Mouse (Mus musculus) left cerebral cortex, postnatal 25 days (tissue): ENCODE data around the gene Tmtc1. TPM values are rescaled to one million over a fixed set of nuclear protein-coding genes. Genes with fewer than 3 reads are reported as not detected.

Experiments used
- DNase-seq, 2 experiments: peaks; one replicate each; pipeline ENCODE4 v3.0.0; 2022; ENCODE audit warnings: low spot score in 2 of 2, mixed read lengths in 1 of 2
- intact Hi-C: fragments of 180-260 bp; cut with DNase I; formaldehyde crosslinking; loops from one replicate; pipeline ENCODE4 v1.15.1; 2025
- total RNA-seq, 2 experiments: library from RNA; stranded (reverse); gene quantifications; 2 replicates each; pipeline ENCODE4 v1.2.3; 2021

The Tmtc1 gene
- total RNA-seq, 2 experiments from 2014 or later = 47.9 to 56.8 TPM

DNA sequence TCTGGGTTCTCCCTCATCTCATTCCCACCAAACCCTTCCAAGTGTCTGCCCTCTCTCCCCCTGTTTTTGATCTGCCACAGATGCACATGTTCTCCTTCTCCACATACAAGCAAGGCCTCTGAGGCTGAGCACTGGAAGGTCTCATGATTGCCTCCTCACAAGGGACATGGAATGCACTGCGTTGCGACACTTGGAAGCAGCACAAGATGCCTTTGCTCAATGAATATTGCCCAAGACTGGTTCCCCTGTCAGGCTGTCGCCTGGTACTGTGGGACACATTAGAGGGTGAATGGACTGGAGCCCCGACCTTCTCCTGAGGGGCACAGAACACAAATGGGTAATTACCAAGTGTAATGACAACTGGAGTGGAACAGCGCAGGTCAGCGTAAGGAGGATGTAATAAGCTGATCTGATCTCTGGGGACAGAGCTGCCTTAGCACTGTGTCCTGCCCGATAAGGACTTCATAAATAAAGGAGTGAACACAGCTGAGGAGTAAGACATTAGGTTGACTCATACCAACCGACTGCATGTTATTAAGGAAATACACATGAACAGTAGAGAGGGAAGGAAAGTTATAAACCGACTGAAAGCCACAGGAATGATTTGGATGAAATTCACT lies 62.9 kb downstream of the Tmtc1 start:
- intact Hi-C loops = no loop called here
- DNase-seq = no peak

DNA sequence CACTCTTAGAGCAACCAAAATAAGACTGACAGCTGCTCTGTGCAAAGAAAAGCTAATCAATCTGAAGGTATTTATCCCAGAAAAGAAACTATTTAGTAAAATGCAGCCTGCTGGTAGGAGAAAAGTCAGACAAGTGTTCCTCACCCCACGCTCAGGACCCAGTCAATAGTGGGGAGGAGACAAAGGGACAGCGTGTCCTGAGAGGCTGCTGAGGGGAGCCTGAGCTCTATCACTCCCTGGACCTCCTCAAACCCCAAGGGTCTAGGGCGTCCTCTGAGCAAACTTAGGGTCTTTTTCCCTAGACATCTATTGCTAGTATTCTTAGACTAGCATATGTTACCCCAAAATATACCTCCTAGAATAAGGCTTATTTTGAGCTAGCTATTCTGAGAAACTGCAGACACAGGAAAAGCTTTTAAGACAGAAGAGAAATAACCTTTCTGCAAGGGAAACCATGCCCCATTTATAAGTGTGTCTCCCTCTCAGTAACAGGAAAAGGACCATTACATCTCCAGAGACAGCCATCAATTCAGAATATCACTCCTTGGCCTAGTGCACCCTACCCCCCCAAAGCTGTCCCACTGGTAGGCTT lies 68.5 kb downstream of the Tmtc1 start:
- intact Hi-C loops = no loop called here
- DNase-seq = peak in 1 of 2 experiments; percentile 67

DNA sequence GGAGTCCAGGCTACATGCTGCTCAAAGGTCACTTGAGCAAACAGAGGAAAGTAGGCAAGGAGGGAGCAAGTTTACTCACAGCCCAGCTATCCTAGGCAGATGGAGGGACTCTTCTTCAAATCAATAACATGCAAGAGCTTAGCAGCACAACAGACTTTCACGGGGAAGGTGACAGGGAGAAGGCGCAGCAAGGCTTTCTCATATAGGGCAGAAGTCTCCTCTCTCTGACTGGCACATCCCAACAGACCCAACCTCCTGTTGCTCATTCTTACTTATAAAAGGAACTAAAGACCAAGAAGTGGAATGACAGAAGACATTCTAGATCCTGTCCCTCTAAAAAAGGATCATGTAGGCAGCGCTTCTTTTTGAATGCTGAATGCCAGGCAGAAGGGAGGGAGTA lies 69.2 kb downstream of the Tmtc1 start:
- intact Hi-C loops = no loop called here

DNA sequence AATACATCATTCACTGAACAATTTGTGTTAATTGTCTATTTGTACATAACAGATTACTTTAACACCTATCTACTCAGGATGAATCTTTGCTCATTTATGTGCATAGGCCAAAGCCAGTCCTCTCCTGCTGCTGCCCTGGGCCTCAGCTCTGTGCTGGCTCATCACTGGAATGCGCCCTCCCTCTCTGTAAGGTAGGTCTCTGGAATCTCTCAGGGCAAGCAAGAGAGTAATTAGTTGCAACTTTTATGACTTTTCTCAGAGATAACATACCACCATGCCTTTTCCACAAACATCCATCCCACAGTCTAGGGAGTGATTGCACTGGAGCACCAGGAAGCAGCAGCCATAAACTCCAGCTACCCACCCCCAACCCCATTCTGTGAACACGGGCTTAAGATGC lies 70.7 kb downstream of the Tmtc1 start:
- intact Hi-C loops = no loop called here
- no peak for DNase-seq

More for the DNA sequence above, 69.2 kb downstream of the Tmtc1 start:
- DNase-seq = no peak

DNA sequence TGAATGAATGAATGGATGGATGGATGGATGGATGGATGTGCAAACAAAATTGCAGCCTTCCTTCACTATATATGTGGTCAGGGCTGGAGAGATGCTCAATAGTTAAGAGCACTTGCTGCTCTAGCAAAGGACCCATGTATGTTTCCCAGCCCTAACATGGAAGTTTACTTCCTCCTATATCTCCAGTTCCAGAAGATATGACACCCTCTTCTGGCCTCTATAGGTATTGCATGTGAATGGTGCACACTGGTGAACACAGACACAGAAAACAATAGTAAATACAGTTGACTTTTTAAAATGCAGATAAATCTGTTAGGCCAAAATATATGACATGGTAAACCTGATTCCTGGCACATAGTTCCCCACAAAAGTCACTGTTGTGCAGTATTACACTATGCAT lies 73.0 kb downstream of the Tmtc1 start:
- DNase-seq = no peak
- intact Hi-C loops = no loop called here

DNA sequence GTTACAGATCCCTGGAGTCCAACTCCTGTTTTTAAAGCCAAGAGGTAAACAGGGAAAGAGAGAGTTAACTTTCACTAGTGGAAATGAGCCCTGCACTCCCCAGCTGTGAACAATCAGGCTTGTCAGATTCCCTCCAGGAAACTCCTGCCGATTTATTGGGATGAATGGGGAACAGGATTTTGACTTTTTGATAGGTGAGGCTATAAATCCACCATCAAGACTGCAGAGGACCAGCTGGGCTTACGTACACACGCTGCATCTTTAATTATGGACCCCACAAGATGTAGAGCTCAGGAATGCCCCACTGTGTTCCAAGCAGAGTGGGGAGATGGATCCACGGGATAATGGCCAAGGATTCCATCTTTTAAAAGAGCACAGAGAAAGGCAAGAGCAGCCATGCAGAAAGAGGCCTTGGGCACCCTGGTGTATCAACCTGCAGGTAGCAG lies 77.1 kb downstream of the Tmtc1 start:
- intact Hi-C loops = no loop called here
- no peak for DNase-seq

DNA sequence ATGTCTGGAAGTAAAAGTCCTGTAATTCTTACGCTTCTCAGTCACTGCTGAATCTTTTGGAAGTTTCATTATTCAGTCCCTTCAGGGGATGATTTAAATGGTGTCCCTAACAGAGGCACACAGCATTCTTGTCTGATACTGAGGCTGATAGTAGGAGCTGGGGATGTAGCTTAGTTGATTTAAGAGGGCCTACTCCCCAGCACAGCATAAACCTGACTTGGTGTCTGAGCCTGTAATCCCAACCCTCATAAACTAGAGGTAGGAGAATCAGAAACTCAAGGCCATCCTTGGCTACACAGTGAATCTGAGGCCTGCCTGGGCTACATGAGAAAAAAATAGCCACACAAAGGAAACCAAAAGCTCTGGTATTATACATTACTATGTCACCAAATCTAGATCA lies 77.6 kb downstream of the Tmtc1 start:
- DNase-seq = no peak
- intact Hi-C loops = no loop called here

DNA sequence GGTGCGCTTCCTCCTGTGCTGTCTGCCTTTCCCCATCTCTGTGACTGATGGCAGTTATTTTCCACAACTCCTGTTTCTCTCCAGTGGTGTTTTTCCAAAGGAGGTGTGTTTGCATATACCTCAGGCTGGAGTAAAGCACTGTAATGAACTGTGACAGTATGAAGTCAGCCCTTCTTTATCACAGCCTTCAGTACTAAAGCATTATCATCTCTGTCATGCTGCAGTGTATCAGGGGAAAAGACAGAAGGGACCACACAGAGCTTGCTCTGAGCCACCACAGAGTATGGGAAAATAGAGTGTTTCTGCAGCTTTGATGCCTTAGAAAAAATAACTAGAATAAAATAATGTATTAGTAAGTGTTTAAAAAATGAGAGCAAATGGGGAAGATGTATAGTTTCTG lies 81.0 kb downstream of the Tmtc1 start:
- intact Hi-C loops = no loop called here
- no peak for DNase-seq

DNA sequence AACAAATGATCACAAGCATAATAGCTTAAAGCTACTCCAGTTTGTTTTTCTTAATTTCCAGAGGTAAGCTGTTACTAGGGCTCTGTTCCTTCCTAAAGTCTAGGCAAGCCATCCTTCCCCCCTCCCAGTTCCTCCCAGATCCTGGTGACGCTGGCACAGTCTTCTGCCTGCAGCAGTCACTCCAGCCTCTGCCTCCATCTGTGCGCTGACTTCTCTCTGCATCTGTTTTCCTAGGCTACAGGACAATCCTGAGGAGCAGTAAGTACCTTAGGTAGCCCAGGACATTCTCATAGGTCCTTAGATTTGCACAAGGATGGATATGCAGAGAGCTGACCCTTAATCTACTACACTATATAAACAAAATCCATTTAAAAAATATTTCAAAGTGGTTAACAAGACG lies 81.7 kb downstream of the Tmtc1 start:
- intact Hi-C loops = no loop called here
- peak; percentile 48 to 89 for DNase-seq

DNA sequence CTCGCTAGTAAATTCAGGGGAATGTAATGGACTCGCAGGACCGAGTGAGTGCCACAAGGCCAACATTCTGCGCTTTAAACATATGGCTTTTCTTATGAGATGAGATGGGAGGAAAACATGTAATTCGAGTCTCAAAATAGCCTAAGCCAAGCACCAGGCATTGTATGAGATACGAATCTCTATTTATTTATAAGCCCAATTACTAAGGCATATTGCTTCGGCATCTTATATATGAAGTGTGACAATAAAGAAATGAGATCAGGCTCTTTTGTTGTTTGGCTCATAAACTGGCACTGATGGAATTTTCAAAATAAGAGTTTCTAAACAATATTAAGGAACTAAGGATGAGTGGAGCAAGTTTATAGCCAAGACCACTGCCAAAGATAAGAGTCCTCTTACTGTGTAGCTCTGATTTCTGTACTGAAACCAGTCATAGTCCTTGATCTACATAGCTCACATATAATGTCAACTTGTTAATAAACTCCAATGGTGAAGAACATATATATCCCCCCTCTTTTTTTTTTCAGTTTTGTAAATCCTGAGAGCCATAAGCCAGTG lies 84.8 kb downstream of the Tmtc1 start:
- intact Hi-C loops = no loop called here
- DNase-seq = no peak

DNA sequence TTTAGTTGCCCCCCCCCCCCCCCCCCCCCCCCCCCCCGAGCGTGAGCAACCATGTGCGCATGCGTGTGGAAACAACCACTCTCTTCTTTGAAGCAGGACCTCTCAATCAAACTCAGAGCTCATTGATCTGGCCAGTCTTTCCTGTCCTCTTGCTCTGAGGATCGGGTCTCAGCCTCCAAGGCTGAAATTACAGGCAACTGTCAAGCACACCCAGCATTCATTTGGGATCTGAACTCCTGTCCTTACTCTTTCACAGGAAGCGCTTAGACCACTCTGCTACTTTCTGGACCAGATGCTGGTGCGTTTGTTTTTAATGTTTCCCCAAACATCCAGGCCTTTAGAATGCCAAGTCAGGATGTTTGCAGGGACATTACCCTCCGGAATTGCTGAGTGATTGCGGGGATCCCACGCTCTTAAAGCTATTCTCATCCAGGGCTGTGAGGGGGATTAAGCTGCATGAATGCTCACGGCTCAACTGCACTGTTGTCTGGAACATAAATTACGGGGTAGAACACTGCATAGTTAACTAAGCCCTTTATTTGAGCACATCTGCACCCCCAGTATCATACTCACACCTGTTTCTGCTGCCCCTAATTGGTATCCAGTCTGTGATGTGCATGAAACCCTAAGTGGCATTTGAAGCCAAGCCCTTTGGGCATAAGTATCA lies 85.5 kb downstream of the Tmtc1 start:
- intact Hi-C loops = no loop called here
- peak in 1 of 2 experiments; percentile 65 for DNase-seq

DNA sequence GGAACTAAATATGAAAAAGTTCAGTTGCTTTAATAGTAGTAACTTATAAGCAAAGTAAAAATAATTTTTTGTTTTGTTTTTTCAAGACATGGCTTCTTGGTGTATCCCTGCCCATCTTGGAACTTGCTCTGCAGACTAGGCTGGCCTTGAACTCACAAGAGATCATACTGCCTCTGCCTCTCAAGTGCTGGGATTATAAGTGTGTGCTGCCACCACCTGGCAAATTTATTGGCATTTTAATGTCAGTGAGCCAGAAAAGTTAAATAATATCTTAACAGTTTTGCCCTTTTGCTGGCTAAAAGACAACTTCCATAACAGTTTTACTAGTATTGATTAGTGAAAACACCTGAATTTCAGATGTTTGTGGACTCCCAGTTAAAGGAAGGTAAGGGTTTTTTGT lies 88.0 kb downstream of the Tmtc1 start:
- intact Hi-C loops = no loop called here
- no peak for DNase-seq

DNA sequence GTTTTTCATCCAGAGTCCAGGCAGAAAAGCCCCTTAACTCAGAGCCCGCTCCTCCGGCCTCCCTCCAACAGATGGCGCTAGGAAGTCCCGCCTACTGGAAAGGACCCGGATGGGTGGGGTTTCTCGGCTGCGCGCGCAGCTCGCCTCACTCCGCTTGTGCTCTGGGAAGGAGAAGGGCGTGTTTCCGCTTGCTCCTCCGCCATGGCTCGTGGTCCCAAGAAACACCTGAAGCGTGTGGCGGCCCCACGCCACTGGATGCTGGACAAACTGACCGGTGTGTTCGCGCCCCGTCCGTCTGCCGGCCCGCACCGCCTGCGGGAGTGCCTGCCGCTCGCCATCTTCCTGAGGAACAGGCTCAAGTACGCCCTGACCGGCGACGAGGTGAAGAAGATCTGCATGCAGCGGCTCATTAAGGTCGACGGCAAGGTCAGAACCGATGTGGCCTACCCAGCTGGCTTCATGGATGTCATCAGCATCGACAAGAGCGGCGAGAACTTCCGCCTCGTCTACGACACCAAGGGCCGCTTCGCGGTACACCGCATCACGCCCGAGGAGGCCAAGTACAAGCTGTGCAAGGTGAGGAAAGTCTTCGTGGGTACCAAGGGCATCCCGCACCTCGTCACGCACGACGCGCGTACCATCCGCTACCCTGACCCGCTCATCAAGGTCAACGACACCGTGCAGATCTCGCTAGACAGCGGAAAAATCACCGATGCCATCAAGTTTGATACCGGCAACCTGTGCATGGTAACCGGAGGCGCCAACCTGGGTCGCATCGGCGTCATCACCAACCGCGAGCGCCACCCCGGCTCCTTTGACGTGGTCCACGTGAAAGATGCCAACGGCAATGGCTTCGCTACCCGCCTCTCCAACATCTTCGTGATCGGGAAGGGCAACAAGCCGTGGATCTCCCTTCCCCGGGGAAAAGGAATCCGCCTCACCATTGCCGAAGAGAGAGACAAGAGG lies 89.4 kb downstream of the Tmtc1 start:
- peak in 1 of 2 experiments; percentile 32 for DNase-seq
- intact Hi-C loops = no loop called here

DNA sequence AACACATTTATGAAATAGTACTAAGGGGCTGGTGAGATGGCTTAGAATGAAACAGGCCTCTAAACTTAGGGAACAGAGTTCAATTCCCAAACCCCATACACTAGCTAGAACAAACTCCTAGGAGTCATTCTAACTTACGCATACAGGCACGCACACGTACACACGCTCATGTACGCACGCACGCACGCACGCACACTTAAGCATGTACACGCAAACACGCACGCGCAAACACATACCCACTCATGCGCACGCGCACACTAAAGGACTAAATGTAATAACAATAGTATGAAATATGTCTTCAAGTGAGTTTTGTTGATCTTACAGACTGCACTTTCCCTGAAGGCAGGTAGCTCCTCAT lies 90.1 kb downstream of the Tmtc1 start:
- DNase-seq = no peak
- intact Hi-C loops = no loop called here

DNA sequence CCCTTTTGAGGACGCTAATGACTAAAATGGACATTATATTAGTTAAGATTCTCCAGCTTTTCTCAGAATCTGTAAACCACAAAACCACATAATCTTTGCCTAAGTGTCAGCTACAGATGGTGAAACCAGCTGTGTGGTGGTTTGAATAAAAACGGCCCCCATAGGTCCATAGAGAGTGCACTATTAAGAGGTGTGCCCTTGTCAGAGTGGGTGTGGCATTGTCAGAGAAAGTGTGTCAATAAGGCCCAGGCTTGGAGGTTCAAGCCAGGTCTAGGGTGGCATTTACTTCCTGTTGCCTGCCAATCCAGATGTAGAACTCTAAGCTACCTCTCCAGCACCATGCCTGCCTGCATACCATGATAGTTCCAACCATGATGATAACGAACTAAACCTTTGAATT lies 99.2 kb downstream of the Tmtc1 start:
- no peak for DNase-seq
- intact Hi-C loops = no loop called here

DNA sequence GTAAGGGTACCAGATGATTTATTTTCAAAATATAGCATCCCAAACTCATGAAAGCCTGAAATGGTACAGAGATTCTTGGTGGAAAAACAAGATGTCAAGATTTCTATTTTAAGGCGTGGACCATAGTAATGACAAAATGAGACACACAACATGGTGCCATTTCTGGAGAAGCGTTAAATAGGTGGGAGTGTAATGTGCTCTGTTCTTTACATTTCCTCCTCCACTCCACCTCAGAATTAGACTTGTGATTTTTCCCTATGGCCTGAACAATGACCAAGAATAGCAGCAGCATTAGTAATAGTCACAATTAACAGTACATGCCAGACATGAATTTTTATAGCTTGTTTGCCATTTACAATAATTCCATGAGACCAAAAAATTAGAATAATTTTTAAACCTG lies 102.0 kb downstream of the Tmtc1 start:
- intact Hi-C loops = loop anchor here (5.0 kb wide), 1 partner anchor 85 kb away; no protein-coding TSS in a partner anchor
- DNase-seq = peak in 1 of 2 experiments; percentile 57

DNA sequence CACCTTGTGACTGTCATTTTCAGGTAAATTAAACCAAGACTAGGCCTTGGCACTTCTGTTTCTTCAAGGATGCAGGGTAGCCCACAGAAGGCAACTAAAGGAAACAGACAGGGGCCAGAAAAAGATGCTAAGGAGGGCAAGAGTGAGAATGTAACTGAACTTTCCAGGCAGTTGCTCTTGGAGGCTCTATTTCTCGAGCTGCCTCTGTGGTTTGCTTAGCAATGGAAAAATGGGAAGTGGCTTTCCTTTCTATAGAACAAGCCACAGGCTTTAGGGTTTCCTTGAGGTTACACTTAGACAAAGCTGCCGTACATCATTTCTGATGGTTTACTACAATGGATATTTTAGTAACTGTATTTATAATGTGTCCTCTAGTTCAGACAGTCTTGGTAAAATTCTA lies 102.4 kb downstream of the Tmtc1 start:
- DNase-seq = no peak
- intact Hi-C loops = loop anchor here (5.0 kb wide), 1 partner anchor 84 kb away; no protein-coding TSS in a partner anchor

DNA sequence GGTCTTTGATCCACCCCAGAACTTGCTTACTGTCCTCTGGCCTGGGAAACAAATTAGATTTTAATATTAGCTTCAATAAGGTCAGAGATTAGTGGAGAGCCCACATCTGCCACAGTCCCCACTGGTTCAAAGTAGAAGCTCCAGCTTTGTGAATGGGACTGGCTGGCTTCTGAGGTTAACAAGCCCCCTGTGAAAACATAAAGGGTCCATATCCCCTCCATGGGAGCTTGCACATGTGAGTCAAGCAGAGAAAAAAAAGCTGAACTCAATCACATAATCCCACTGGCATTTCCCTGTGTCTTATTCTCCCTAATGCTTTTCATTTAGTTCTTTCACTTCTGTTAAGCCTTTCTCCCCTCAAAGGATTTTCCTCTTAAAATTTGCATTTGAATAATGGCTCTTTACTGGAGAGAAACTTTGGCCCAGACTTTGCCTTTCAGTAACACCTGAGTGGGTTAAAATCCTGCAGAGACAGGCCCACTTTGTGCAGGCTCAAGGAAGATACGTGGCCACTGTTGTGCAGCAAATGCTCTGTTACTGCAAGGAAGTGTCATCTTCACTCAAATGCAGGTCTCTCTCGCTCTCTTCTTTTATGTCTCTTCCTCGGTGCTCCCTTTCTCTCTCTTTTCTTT lies 105.7 kb downstream of the Tmtc1 start:
- DNase-seq = no peak
- intact Hi-C loops = no loop called here

DNA sequence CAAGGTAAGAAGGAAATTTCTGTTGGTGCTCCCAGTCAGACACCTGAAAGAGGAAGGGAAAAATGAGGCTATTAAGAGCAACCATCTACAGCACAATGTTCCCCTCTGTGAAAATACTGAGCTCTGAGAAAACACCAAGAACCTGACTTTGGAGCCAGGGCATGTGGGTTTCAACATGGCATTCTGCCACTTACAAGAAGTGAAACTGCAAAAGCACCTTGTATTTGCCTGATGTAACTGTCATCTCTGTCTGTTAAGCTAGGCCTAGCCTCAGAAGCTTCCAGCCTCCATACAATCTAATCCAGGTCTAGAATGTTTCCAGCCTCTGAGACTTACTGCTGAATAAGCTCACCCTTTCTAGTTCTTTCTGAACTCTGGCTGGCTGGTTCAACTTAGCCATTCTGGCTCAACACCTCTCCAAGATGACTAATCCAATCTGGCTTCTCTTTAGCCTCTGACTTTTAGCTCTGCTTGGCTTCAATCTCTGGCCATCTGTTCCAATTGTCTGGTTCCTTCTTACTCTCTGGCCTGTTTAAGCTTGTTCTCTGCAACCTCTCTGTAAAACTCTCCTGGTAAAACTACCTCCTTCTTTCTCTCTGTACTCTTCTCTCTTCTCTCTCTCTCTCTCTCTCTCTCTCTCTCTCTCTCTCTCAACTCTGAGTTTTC lies 107.8 kb downstream of the Tmtc1 start:
- no peak for DNase-seq
- intact Hi-C loops = no loop called here
